Mouse (Mus musculus) cortical plate, adult 2 months (tissue): ENCODE results near the gene Sycp2l.

Experiments
- CTCF ChIP-seq: fragments of 200-500 bp; IDR thresholded peaks from 2 replicates; pipeline ENCODE4 v1.5.1; 2011; ENCODE audit warnings: mild to moderate bottlenecking, control low read depth, low read length; ENCODE audit not compliant: insufficient read depth; ENCODE audit errors: extremely low read depth
- POLR2A ChIP-seq: fragments of 200-500 bp; IDR thresholded peaks from 2 replicates; pipeline ENCODE4 v1.6.1; 2011; ENCODE audit warnings: mild to moderate bottlenecking, low read length, control low read depth; ENCODE audit not compliant: insufficient read depth; ENCODE audit errors: extremely low read depth

DNA sequence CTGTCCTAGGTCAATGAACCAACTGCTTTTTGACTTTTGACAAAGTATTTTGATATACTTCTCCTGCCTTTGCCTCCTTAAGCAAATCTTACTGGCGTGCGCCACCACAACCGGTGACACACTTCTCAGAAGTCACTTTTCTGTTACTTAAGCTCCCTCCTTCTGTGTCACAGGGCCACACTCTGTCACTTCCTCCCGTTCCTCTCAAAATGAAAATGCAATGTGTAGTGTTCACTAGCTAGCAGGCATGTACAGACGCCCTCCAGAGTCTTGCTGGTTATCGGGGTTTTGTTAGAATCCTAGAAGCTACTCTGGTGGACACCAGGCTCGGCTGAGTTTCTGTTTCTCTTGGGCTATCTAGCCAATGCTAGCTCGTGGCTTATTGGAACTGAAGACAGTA, 14.2 kb downstream of the Sycp2l start:
- TF ChIP-seq CTCF: no peak
- no peak for TF ChIP-seq POLR2A
